Mouse (Mus musculus) ovary, postnatal 36 days (tissue): Measurements from ENCODE around the gene Dpp3.
"Not testable (repeated sequence)": the region's sequence is repeated elsewhere in the genome, so short reads cannot be mapped to it uniquely, and the experiment has no call there.

Experiments used
- DNase-seq: peaks from one replicate; pipeline ENCODE4 v3.0.0; 2022; ENCODE audit warnings: low spot score, mixed read lengths

Gene Dpp3

DNA sequence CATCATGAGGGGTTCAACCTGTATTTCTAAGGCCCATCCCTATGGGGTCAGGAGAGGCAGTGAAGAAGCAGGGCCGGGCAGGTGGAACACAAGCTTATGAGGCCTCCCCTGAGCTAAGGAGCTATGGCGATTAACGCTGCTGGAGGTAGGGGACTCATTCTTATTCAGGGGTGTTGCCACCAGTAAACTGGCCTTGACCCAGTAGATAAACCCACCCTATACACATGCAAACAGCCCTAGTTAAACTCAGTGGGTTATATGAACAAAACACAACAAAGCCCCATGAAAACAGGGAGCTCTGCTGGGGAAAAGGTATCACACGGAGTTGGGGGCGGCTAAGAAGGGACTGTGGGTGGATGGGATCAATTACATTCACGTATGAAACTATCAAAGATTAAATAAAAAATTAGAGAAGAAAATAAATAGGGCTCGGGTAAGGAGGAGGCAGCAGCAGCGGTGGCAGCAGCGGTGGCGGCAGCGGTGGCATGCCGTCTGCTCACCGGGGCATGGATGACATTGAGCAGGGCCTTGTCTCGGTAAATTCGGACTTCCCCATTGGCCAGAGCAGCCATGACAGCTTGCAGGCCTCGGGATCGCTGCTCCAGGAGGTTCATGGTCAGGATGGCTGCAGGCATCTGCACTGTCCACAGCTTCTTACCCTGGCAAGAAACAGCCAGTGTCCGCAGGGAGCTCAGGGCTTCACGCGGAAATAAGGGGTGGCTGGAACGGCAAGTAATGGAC lies 31.1 kb downstream of the Dpp3 start:
- no peak for DNase-seq

- DNase-seq: no peak
Measured at GRCm38 (mm10) chr19:4891798-4892197, 36.3 kb downstream of the Dpp3 start.

GRCm38 (mm10) chr19:4889791-4890190 lies 38.3 kb downstream of the Dpp3 start:
- DNase-seq: no peak

- no peak for DNase-seq
Measured at GRCm38 (mm10) chr19:4883961-4884360, 44.1 kb downstream of the Dpp3 start.

DNA sequence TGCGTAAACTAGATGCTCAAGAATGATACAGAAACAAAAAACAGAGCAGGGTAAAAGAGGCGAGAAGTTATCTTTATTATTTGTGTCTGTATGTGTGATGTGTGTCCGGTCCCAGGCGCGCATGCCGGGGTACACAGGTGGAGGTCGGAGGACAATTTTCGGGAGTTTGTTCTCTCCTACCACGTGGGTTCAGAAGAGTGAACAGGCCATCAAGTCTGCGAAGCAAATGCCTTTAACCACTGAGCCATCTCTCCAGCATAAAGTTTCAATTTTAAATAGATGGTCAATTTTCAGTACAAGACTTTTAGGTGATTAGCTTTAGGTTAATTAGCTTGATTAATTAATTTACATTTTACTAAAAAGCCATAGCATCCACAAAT lies 48.8 kb downstream of the Dpp3 start:
- DNase-seq: no peak

DNA sequence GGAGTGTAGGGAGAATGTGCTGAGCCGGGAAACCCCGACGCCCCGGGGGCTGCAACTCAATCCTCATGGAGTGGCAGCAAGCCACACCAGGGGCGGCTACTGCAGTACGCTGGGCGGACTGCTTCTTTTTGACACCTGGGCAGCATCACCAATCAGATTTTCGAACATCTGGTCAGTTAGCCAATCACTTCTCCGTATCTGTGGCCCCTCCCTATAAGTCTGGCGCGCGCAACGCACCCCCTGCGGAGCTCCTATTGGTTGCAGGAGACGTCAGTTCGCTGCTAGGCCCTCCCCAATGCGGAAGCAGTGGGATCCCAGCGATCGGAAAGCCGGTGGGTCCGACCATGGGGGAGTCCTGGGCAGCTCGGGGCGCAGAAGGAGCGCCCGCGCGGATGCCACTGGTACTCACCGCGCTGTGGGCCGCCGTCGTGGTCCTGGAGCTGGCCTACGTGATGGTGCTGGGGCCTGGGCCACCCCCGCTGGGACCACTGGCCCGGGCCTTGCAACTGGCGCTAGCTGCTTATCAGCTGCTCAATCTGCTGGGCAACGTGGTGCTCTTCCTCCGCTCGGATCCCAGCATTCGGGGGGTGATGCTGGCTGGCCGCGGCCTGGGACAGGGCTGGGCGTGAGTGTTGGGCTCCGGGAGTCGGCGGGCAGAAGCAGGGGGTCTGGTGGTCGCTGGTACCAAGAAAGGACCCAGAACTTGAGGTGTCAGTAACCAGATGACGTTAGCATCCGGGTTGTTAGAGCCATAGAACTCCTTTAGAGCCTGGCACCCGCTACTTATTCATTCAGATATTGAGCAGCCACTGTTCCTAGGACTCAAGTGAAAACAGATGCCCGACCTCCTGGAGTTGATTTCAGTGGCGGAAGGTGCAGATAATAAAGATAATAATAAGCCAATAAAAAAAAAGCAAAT lies 49.4 kb downstream of the Dpp3 start, which contains the start of gene Zdhhc24:
Zdhhc24 (plus strand) TSS at position 264 of the 919 bp plus-strand sequence.
- DNase-seq: peak; percentile 95

DNA sequence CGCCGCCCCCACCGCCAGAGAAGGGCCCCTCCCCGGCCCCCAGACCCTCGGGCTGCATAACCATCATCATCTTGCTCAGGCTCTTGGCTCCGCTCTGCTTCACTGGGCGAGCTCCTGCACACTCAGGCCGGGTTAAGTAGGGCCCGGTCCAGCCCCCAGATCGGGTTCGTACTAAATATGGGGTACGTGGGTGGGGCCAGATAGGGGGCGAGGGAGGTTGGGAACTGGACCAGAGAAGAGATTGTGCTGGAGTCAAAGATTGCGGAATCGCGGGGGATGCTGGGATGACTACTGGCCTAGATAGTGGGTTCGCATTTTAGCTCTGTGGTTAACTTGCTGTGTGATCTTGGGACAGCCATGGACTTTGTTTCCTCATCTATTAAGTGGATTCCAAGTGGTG lies 50.3 kb downstream of the Dpp3 start, which contains the start of gene Actn3:
Actn3 (minus strand) TSS at position 125 of the 400 bp plus-strand sequence.
- peak; percentile 28 for DNase-seq

- DNase-seq: no peak
Measured at GRCm38 (mm10) chr19:4876755-4877154, 51.3 kb downstream of the Dpp3 start.

DNA sequence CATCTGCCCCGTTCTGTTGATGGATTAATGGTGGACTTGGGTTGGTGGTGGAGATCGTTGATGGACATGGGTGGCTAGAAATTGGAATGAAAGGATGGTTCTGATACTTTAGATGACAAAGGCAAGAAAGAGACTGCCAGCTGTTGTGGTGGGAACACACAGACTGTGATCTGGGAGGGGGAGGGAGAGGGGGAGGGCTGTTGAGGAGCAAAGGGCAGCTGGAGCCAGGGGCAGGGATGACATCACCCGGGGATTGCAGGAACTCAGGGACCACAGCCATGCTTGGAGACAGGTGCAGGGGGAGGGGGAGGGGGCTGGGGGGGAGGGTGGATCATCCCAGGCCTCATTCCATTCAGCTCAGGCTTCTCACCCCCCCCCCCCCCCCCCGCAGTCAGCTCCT lies 51.8 kb downstream of the Dpp3 start:
- DNase-seq: no peak

GRCm38 (mm10) chr19:4874613-4875012 lies 53.5 kb downstream of the Dpp3 start:
- DNase-seq: not testable (repeated sequence)

GRCm38 (mm10) chr19:4865147-4865546 lies 62.9 kb downstream of the Dpp3 start:
- peak; percentile 24 for DNase-seq

DNA sequence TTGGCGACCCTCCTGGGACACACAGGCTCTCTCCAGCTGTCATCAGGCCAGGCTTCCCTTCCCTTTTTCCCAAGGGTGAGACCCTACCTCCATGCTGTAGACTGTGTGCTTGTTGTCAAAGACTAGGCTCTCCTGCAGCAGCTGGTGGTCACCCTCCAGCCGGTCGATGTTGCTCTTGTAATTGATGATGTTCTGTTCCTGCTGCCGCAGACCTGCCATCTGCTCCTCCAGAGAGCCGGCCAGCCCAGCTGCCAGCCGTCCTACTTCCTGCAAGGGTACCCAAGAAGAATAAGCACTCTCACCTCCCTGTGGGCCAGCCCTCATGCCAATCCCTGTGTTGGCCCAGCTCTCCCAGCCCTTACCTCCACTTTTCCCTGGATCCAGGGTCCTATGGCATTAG lies 65.0 kb downstream of the Dpp3 start:
- DNase-seq: no peak

- DNase-seq: no peak
Measured at GRCm38 (mm10) chr19:4859081-4859480, 69.0 kb downstream of the Dpp3 start.
